Mouse (Mus musculus): Measurements from ENCODE around the gene Sv2a.
"Not testable (repeated sequence)": the region's sequence is repeated elsewhere in the genome, so short reads cannot be mapped to it uniquely, and the experiment has no call there.

The Sv2a gene

DNA sequence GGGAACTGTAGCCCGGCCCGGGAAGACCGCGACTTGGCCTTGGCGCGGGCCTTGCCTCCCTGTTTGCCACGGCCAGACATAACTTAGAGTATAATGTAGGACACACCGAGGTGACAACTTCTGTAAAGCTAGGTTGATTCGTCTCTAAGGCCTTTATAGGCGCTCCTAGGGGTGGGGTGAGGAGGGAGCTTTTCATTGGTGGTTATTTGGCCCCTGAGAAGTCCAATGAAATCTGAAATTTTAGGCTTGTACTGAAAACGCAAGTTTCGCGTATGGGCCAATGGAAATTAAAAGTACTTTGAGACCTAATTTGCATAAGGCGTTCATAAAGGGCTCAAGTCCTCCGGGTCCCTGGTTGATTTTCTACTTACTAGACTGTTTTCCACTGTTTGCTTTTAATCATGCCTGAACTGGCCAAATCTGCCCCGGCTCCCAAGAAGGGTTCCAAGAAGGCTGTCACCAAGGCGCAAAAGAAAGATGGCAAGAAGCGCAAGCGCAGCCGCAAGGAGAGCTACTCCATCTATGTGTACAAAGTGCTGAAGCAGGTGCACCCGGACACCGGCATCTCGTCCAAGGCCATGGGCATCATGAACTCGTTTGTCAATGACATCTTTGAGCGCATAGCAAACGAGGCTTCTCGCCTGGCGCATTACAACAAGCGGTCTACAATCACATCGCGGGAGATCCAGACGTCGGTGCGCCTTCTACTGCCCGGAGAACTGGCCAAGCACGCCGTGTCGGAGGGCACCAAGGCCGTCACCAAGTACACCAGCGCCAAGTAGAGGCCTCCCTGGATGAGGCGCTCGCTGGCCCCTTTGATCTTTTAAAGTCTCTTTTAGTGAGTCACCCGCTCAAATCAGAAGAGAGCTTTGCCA lies 40.1 kb downstream of the Sv2a start, which contains the start of the genes Hist2h2ac and Hist2h2be:
TSS of gene Hist2h2ac (minus strand) at position 116 of the 875 bp plus-strand sequence.
TSS of gene Hist2h2be (plus strand) at position 355 of the 875 bp plus-strand sequence.
- DNase-seq (ENCODE audit: low spot score): peak; percentile 88

- DNase-seq (ENCODE audit: low spot score): no peak
These were observed 40.7 kb downstream of the Sv2a start for GRCm38 (mm10) chr3:96221640-96222038.

GRCm38 (mm10) chr3:96222774-96223173 lies 41.8 kb downstream of the Sv2a start:
- no peak for DNase-seq (ENCODE audit: low spot score)

DNA sequence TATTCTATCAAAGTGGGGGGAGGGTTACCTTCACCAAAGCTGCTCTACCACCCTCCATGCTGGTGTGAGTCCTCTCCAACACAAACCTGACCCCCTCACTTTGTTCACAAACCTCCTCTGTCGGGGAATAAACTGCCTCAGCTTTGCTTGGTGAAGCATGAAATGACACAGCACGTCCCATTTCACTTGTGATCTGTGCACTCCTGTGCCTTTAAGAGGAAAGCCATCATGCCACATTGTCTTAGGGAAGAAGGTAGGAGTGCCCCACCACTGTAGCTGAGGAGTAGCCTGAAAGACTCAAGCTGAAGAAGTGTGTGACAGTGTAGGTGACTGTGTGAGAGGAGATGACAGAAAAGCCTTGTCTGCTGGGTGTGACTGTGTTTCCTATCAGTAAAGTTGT lies 44.5 kb downstream of the Sv2a start:
- no peak for DNase-seq (ENCODE audit: low spot score)

GRCm38 (mm10) chr3:96226695-96227648 lies 46.0 kb downstream of the Sv2a start:
- no peak for DNase-seq (ENCODE audit: low spot score)

- no peak for DNase-seq (ENCODE audit: low spot score)
These were observed 47.9 kb downstream of the Sv2a start for GRCm38 (mm10) chr3:96228828-96229227.

DNA sequence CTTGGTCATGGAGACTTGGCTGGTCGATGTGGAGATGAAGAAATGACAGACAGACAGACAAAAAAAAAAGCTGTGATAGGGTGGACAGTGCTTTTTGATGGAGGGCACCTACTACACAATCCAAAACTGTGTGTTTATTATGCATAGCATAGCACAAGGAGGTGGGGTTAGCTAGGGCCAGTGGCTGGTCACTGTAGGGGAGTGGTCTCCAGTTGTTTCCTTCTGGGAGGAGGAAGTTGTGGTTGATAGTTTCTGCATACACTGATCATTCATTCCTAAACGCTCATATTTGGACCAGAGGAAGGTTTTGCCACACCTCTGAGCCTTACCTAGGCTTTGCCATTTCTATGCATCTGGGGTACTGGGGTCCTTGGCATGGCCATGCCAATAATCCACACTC lies 49.5 kb downstream of the Sv2a start:
- DNase-seq (ENCODE audit: low spot score): no peak

- DNase-seq (ENCODE audit: low spot score): no peak
These were observed 50.2 kb downstream of the Sv2a start for GRCm38 (mm10) chr3:96230910-96231757.

- no peak for DNase-seq (ENCODE audit: low spot score)
These were observed 50.8 kb downstream of the Sv2a start for GRCm38 (mm10) chr3:96231758-96232120.

DNA sequence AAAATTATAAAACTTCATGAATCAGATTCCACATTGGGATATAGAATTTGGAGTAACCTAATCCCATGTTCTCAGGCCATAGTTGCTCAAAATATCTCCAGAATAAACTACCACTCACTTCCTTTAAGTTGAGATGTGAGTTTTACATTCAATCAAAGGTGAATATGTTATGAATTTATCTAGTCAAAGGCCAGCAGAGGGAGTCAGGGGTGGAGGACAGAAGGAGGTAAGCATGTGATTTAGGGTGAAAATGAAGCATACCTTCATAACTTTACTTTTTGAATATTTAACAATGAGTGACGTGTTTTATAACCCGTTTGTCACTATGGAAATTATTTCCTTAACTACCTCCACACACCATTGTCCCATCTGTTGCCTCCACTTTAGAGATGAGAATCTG lies 54.0 kb downstream of the Sv2a start:
- DNase-seq (ENCODE audit: low spot score): no peak

DNA sequence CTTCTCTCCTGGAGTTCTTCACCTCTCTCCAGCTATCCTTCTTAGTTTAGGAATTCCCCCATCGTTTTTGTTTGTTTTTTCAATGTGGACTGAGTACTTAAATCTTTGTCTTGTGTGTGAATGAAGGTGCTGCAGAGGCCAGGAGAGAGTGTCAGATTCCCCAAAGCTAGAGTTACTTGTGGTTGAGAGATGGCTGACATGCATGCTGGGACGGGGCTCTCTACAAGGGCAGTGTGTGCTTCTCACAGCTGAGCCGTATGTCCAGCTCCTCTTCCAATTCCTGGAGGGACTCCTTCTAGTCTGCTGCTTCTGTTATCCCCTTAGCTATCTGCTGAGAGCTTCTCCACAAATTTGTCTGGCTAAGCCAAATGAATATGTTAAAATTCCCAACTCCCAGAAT lies 54.9 kb downstream of the Sv2a start:
- DNase-seq (ENCODE audit: low spot score): no peak

GRCm38 (mm10) chr3:96236834-96237334 lies 55.9 kb downstream of the Sv2a start:
- DNase-seq (ENCODE audit: low spot score): no peak

DNA sequence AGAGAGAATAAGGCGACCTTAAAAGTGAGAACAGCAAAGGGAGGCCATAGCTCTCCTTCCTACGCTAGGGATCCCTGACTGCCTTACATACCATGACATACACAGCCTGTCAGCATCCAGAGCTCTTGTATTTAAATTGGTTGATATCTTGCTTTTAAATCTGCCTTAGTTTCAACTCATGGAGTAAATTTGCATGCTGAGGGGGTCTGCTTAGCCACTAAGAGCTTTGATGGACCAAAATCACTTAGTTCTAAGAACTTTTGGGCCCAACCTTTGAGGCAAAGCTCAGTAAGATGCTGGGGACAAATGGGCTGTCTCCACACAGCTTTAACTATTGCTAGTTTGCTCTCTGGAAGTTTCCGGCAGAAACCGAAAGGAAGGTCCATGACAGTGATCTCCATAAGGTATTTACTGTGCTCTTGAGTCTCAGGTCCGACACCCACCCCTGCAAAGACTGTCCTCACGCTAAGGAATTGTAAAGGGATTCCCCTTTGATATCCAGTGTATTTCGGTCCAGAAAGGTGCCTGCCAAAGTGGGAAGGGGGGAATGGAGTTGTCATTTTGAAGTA lies 56.5 kb downstream of the Sv2a start:
- DNase-seq (ENCODE audit: low spot score): no peak

- DNase-seq (ENCODE audit: low spot score): no peak
These were observed 57.1 kb downstream of the Sv2a start for GRCm38 (mm10) chr3:96237904-96238511.

DNA sequence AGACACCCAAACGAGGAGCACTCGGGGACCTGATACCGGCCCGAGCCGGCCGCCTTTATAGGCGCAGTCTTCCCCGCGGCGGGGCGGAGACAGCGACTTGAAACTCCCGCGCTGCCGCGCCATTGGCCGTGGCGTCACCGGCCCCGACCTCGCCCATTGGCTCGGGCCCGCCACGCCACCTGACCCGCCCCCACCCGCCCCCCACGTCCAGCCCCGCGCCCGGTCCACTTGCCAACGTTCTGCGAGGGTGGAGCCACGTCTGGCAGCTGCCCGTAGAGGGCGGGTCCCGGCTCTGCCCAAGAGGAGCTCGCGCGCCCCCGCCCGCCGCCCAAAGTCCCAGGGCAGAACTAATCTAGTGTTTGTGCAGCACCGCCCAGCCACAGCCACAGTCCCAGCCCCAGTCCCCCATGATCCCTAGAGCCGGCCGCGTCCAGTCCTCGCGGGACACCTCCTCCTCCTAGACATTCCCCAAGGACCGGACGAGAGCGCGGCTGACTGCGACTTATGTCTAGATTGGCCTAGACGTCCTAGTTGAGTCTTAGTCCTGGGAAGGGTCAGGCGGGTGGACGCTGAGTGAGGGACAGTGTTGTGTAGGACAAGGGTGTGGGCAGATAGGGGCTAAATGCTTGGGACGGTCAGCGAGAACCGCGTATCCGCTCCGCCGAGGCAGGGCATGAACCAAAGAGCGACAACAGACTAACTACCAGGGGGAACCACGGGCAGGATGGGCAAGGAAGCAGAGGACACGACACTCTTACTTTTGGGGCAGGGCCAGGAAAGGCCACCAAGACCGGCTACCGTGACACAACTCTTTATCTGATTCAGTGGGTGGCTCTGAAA lies 58.2 kb downstream of the Sv2a start, which contains the start of gene Hist2h3c2:
TSS of gene Hist2h3c2 (minus strand) at position 174 of the 840 bp plus-strand sequence.
- DNase-seq (ENCODE audit: low spot score): not testable (repeated sequence)

DNA sequence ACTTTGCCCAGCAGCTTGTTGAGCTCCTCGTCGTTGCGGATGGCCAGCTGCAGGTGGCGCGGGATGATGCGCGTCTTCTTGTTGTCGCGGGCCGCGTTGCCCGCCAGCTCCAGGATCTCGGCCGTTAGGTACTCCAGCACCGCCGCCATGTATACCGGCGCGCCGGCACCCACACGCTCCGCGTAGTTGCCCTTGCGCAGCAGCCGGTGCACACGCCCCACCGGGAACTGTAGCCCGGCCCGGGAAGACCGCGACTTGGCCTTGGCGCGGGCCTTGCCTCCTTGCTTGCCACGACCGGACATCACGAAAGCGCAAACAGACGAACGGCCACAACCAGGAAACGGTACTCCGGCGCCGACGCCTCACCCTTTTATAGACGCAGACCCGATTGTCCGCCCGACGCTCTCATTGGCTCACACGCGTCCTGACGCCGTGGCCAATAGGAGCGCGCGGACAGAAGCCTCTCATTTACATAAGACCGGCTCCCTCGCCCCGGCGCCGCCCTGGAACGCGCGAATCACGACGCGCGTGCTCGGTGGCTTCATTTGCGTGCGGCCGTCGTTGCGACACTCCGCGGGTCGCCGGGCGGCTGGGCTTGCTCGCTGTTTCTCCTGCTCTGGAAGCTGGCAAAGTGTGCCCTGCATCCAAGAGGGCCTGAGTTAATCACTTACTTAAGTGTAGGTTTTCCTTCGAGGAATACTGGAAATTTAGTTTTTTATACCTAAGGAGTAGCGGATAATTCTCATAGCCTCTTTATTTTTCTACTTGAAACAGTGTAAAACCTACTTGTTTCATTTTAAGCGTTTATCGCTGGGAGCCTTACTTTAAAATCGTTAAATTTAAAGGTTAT lies 59.2 kb downstream of the Sv2a start, which contains the start of gene Hist2h2aa2:
TSS of gene Hist2h2aa2 (minus strand) at position 328 of the 850 bp plus-strand sequence.
- DNase-seq (ENCODE audit: low spot score): peak; percentile 85

DNA sequence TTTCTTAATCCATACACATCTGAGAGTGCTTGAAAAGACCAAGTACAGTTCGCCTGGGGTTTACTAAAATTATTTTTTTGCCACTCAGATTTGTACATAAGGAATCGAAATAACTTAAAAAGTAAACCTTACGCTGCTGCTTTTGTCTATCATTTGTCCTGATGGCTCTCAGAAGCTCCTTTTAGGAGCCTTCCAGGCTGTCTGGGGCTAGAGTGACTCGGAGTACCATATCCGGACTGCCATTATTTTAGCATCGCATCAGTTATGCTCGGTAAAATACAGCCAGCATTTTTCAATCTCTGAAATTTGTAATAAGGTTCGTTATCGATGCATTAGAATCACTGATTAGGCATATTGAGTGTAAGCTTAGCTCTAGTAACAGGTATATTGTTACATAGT lies 59.8 kb downstream of the Sv2a start:
- no peak for DNase-seq (ENCODE audit: low spot score)

GRCm38 (mm10) chr3:96243921-96244572 lies 63.1 kb downstream of the Sv2a start:
- DNase-seq (ENCODE audit: low spot score): no peak

Data from left cerebral cortex, adult 11 months (tissue).